Mouse (Mus musculus): ENCODE measurements around the gene Aff1.

Gene Aff1

GRCm38 (mm10) chr5:103803927-103804590 is 111.9 kb downstream of the Aff1 start:
- DNase-seq (ENCODE audit: low read depth, low spot score) = no peak

GRCm38 (mm10) chr5:103806851-103807578 is 114.8 kb downstream of the Aff1 start:
- no peak for DNase-seq (ENCODE audit: low read depth, low spot score)

- DNase-seq (ENCODE audit: low read depth, low spot score) = peak; percentile 24
Observed at GRCm38 (mm10) chr5:103807637-103808312, 115.6 kb downstream of the Aff1 start.

- DNase-seq (ENCODE audit: low read depth, low spot score) = no peak
Observed at GRCm38 (mm10) chr5:103809674-103810330, 117.6 kb downstream of the Aff1 start.

- DNase-seq (ENCODE audit: low read depth, low spot score) = no peak
Observed at GRCm38 (mm10) chr5:103813291-103813690, 121.1 kb downstream of the Aff1 start.

- no peak for DNase-seq (ENCODE audit: low read depth, low spot score)
Observed at GRCm38 (mm10) chr5:103813997-103814542, 121.9 kb downstream of the Aff1 start.

- DNase-seq (ENCODE audit: low read depth, low spot score) = no peak
Observed at GRCm38 (mm10) chr5:103814551-103815248, 122.5 kb downstream of the Aff1 start.

- DNase-seq (ENCODE audit: low read depth, low spot score) = no peak
Observed at GRCm38 (mm10) chr5:103815249-103815617, 123.1 kb downstream of the Aff1 start.

GRCm38 (mm10) chr5:103816718-103817117 is 124.5 kb downstream of the Aff1 start:
- no peak for DNase-seq (ENCODE audit: low read depth, low spot score)

GRCm38 (mm10) chr5:103817754-103818153 is 125.6 kb downstream of the Aff1 start:
- peak; percentile 85 for DNase-seq (ENCODE audit: low read depth, low spot score)

GRCm38 (mm10) chr5:103818602-103819001 is 126.4 kb downstream of the Aff1 start:
- no peak for DNase-seq (ENCODE audit: low read depth, low spot score)

GRCm38 (mm10) chr5:103819674-103820073 is 127.5 kb downstream of the Aff1 start:
- no peak for DNase-seq (ENCODE audit: low read depth, low spot score)

- no peak for DNase-seq (ENCODE audit: low read depth, low spot score)
Observed at GRCm38 (mm10) chr5:103821062-103821461, 128.9 kb downstream of the Aff1 start.

- DNase-seq (ENCODE audit: low read depth, low spot score) = peak; percentile 40
Observed at GRCm38 (mm10) chr5:103821500-103822298, 129.5 kb downstream of the Aff1 start.

- DNase-seq (ENCODE audit: low read depth, low spot score) = no peak
Observed at GRCm38 (mm10) chr5:103822949-103823348, 130.8 kb downstream of the Aff1 start.

GRCm38 (mm10) chr5:103828304-103828703 is 136.1 kb downstream of the Aff1 start:
- DNase-seq (ENCODE audit: low read depth, low spot score) = no peak

GRCm38 (mm10) chr5:103828729-103829128 is 136.6 kb downstream of the Aff1 start:
- no peak for DNase-seq (ENCODE audit: low read depth, low spot score)

GRCm38 (mm10) chr5:103829158-103829557 is 137.0 kb downstream of the Aff1 start:
- no peak for DNase-seq (ENCODE audit: low read depth, low spot score)

- no peak for DNase-seq (ENCODE audit: low read depth, low spot score)
Observed at GRCm38 (mm10) chr5:103830886-103831285, 138.7 kb downstream of the Aff1 start.

- no peak for DNase-seq (ENCODE audit: low read depth, low spot score)
Observed at GRCm38 (mm10) chr5:103835471-103836147, 143.4 kb downstream of the Aff1 start.

All from forelimb bud, embryonic 11.5 days (tissue).